Mouse (Mus musculus): ENCODE measurements at regions not wholly inside any gene's neighbourhood (a gene's known extent, or its start where the extent isn't known, plus 50 kb on each side); places are given as distances from the start of the nearest gene placed in this dataset.

GRCm38 (mm10) chr5:17080405-17080804 lies 288.8 kb downstream of the Gm28710 start:
- Histone ChIP-seq H3K27ac (no peak overlapping the region), H3K9ac (replicated peaks) (no peak overlapping the region), H3K9me3 (no peaks in the 10 kb centered on the region), H3K4me3 (replicated peaks) (no peak overlapping the region), H3K4me2 (replicated peaks) (no peak overlapping the region), H3K27me3 (no peaks in the 10 kb centered on the region), H3K4me1 (replicated peaks) (no peaks in the 10 kb centered on the region), H3K36me3 (no peaks in the 10 kb centered on the region)
- ATAC-seq = no peak
- WGBS = 82% methylated on average over 1 of the region's 1 CpGs

- no peaks in the 10 kb centered on the region for H3K36me3 ChIP-seq
Measured at GRCm38 (mm10) chr5:17111556-17111955, 261.4 kb upstream of the Speer4f2 start.

GRCm38 (mm10) chr5:17112026-17112425 lies 261.0 kb upstream of the Speer4f2 start:
- no peaks in the 10 kb centered on the region for H3K36me3 ChIP-seq
- no peak overlapping the region for H3K9ac ChIP-seq (replicated peaks)
- no peak overlapping the region for H3K27ac ChIP-seq
- no peak overlapping the region for H3K4me2 ChIP-seq (replicated peaks)
- 67% methylated on average over 2 of the region's 2 CpGs for WGBS
- no peaks in the 10 kb centered on the region for H3K4me1 ChIP-seq (replicated peaks)
- H3K27me3 ChIP-seq = no peaks in the 10 kb centered on the region
- H3K4me3 ChIP-seq (replicated peaks) = no peak overlapping the region
- no peaks in the 10 kb centered on the region for H3K9me3 ChIP-seq
- ATAC-seq = no peak

More at GRCm38 (mm10) chr5:17111556-17111955, 261.4 kb upstream of the Speer4f2 start:
- H3K4me1 ChIP-seq (replicated peaks) = no peaks in the 10 kb centered on the region
- no peaks in the 10 kb centered on the region for H3K27me3 ChIP-seq
- no peak overlapping the region for H3K9ac ChIP-seq (replicated peaks)
- H3K4me2 ChIP-seq (replicated peaks) = no peak overlapping the region
- no peak overlapping the region for H3K27ac ChIP-seq
- no peak for ATAC-seq
- no peaks in the 10 kb centered on the region for H3K9me3 ChIP-seq
- H3K4me3 ChIP-seq (replicated peaks) = no peak overlapping the region
- WGBS = 88% methylated on average over 1 of the region's 1 CpGs

- 84% methylated on average over 3 of the region's 3 CpGs for WGBS
- ATAC-seq = no peak
- Histone ChIP-seq H3K4me2 (replicated peaks) (no peak overlapping the region), H3K9me3 (no peaks in the 10 kb centered on the region), H3K36me3 (no peaks in the 10 kb centered on the region), H3K4me1 (replicated peaks) (no peaks in the 10 kb centered on the region), H3K4me3 (replicated peaks) (no peak overlapping the region), H3K27ac (no peak overlapping the region), H3K27me3 (no peaks in the 10 kb centered on the region), H3K9ac (replicated peaks) (no peak overlapping the region)
Measured at GRCm38 (mm10) chr5:17115035-17115434, 257.9 kb upstream of the Speer4f2 start.

GRCm38 (mm10) chr5:17116072-17116471 lies 256.9 kb upstream of the Speer4f2 start:
- no peaks in the 10 kb centered on the region for H3K36me3 ChIP-seq
- ATAC-seq = no peak
- H3K4me2 ChIP-seq (replicated peaks) = no peak overlapping the region
- WGBS = 76% methylated on average over 3 of the region's 3 CpGs
- H3K4me3 ChIP-seq (replicated peaks) = no peak overlapping the region
- H3K4me1 ChIP-seq (replicated peaks) = no peaks in the 10 kb centered on the region
- no peak overlapping the region for H3K9ac ChIP-seq (replicated peaks)
- no peak overlapping the region for H3K27ac ChIP-seq
- H3K9me3 ChIP-seq = no peaks in the 10 kb centered on the region
- no peaks in the 10 kb centered on the region for H3K27me3 ChIP-seq

- no peak for ATAC-seq
- no peaks in the 10 kb centered on the region for H3K4me1 ChIP-seq (replicated peaks)
- no peak overlapping the region for H3K4me3 ChIP-seq (replicated peaks)
- no peak overlapping the region for H3K4me2 ChIP-seq (replicated peaks)
- H3K36me3 ChIP-seq = no peaks in the 10 kb centered on the region
- H3K9me3 ChIP-seq = no peaks in the 10 kb centered on the region
- WGBS = 90% methylated on average over 2 of the region's 2 CpGs
- H3K9ac ChIP-seq (replicated peaks) = no peak overlapping the region
- H3K27ac ChIP-seq = no peak overlapping the region
- H3K27me3 ChIP-seq = no peaks in the 10 kb centered on the region
Measured at GRCm38 (mm10) chr5:17125240-17125639, 247.7 kb upstream of the Speer4f2 start.

- WGBS = 77% methylated on average over 4 of the region's 4 CpGs
- ATAC-seq = no peak
- H3K36me3 ChIP-seq = no peaks in the 10 kb centered on the region
- H3K27me3 ChIP-seq = no peaks in the 10 kb centered on the region
- H3K9me3 ChIP-seq = no peaks in the 10 kb centered on the region
- no peaks in the 10 kb centered on the region for H3K4me1 ChIP-seq (replicated peaks)
- H3K4me2 ChIP-seq (replicated peaks) = no peak overlapping the region
- H3K27ac ChIP-seq = no peak overlapping the region
- no peak overlapping the region for H3K9ac ChIP-seq (replicated peaks)
- H3K4me3 ChIP-seq (replicated peaks) = no peak overlapping the region
Measured at GRCm38 (mm10) chr5:17127501-17127900, 245.5 kb upstream of the Speer4f2 start.

- WGBS = 68% methylated on average over 5 of the region's 5 CpGs
- Histone ChIP-seq H3K27ac (no peak overlapping the region), H3K27me3 (no peaks in the 10 kb centered on the region), H3K4me2 (replicated peaks) (no peak overlapping the region), H3K4me3 (replicated peaks) (no peak overlapping the region), H3K4me1 (replicated peaks) (no peaks in the 10 kb centered on the region), H3K9ac (replicated peaks) (no peak overlapping the region), H3K36me3 (no peaks in the 10 kb centered on the region), H3K9me3 (no peaks in the 10 kb centered on the region)
- no peak for ATAC-seq
Measured at GRCm38 (mm10) chr5:17135489-17135888, 237.5 kb upstream of the Speer4f2 start.

GRCm38 (mm10) chr5:17141555-17141954 lies 231.4 kb upstream of the Speer4f2 start:
- no peak overlapping the region for H3K9ac ChIP-seq (replicated peaks)
- no peak for ATAC-seq
- no peak overlapping the region for H3K4me3 ChIP-seq (replicated peaks)
- H3K4me2 ChIP-seq (replicated peaks) = no peak overlapping the region
- no peak overlapping the region for H3K27ac ChIP-seq
- no peaks in the 10 kb centered on the region for H3K36me3 ChIP-seq
- no peaks in the 10 kb centered on the region for H3K9me3 ChIP-seq
- H3K4me1 ChIP-seq (replicated peaks) = no peaks in the 10 kb centered on the region
- no peaks in the 10 kb centered on the region for H3K27me3 ChIP-seq

GRCm38 (mm10) chr5:17174562-17174961 lies 198.4 kb upstream of the Speer4f2 start:
- 93% methylated on average over 2 of the region's 2 CpGs for WGBS
- no peak overlapping the region for H3K4me2 ChIP-seq (replicated peaks)

GRCm38 (mm10) chr5:17176771-17177170 lies 196.2 kb upstream of the Speer4f2 start:
- no peaks in the 10 kb centered on the region for H3K27me3 ChIP-seq
- H3K36me3 ChIP-seq = no peaks in the 10 kb centered on the region
- no peak overlapping the region for H3K27ac ChIP-seq
- H3K4me3 ChIP-seq (replicated peaks) = no peak overlapping the region
- no peaks in the 10 kb centered on the region for H3K4me1 ChIP-seq (replicated peaks)
- H3K4me2 ChIP-seq (replicated peaks) = no peak overlapping the region
- H3K9ac ChIP-seq (replicated peaks) = no peak overlapping the region
- WGBS = 93% methylated on average over 9 of the region's 9 CpGs
- no peaks in the 10 kb centered on the region for H3K9me3 ChIP-seq
- ATAC-seq = no peak

More at GRCm38 (mm10) chr5:17174562-17174961, 198.4 kb upstream of the Speer4f2 start:
- no peaks in the 10 kb centered on the region for H3K4me1 ChIP-seq (replicated peaks)
- no peaks in the 10 kb centered on the region for H3K36me3 ChIP-seq
- no peaks in the 10 kb centered on the region for H3K27me3 ChIP-seq
- no peak overlapping the region for H3K9ac ChIP-seq (replicated peaks)
- no peaks in the 10 kb centered on the region for H3K9me3 ChIP-seq
- ATAC-seq = no peak
- no peak overlapping the region for H3K4me3 ChIP-seq (replicated peaks)
- H3K27ac ChIP-seq = no peak overlapping the region

- Histone ChIP-seq H3K9ac (replicated peaks) (no peak overlapping the region), H3K27ac (no peak overlapping the region), H3K4me1 (replicated peaks) (no peaks in the 10 kb centered on the region), H3K4me3 (replicated peaks) (no peak overlapping the region), H3K27me3 (no peaks in the 10 kb centered on the region), H3K36me3 (no peaks in the 10 kb centered on the region), H3K4me2 (replicated peaks) (no peak overlapping the region), H3K9me3 (no peaks in the 10 kb centered on the region)
- 76% methylated on average over 4 of the region's 4 CpGs for WGBS
- no peak for ATAC-seq
Measured at GRCm38 (mm10) chr5:17208554-17209283, 164.3 kb upstream of the Speer4f2 start.

- Histone ChIP-seq H3K27ac (no peak overlapping the region), H3K4me2 (replicated peaks) (no peak overlapping the region), H3K4me1 (replicated peaks) (no peaks in the 10 kb centered on the region), H3K9me3 (no peaks in the 10 kb centered on the region), H3K9ac (replicated peaks) (no peak overlapping the region), H3K4me3 (replicated peaks) (no peak overlapping the region), H3K36me3 (no peaks in the 10 kb centered on the region), H3K27me3 (no peaks in the 10 kb centered on the region)
- ATAC-seq = no peak
- 87% methylated on average over 6 of the region's 6 CpGs for WGBS
Measured at GRCm38 (mm10) chr5:17210723-17211245, 162.2 kb upstream of the Speer4f2 start.

Data from midbrain, embryonic 13.5 days (tissue).